Mouse (Mus musculus) megakaryocyte progenitor cell, adult 5-6 weeks (primary cell): ENCODE data around the gene Oas1g. TPM values are rescaled to one million over a fixed set of nuclear protein-coding genes. Genes with fewer than 3 reads are reported as not detected.
"Not testable (repeated sequence)": the region's sequence is repeated elsewhere in the genome, so short reads cannot be mapped to it uniquely, and the experiment has no call there.

ENCODE experiments used
- ATAC-seq: replicated peaks from 2 replicates; pipeline ENCODE4 v1.8.0; 2016; ENCODE audit warnings: mild to moderate bottlenecking, moderate TSS enrichment, inconsistent platforms; ENCODE audit not compliant: poor library complexity
- total RNA-seq, 2 experiments: library from RNA; stranded (forward) in 1 of 2; stranded (reverse) in 1 of 2; fragments of 157-497, 149-512 nt in 1 of 2; fragments of 200-1000 nt in 1 of 2; gene quantifications; 2 replicates each; pipeline versions ENCODE4 v1.2.3 to v1.2.4; 2015 to 2017

The Oas1g gene
- total RNA-seq (2015) (0.54 and 1.6 TPM in 2 replicates), total RNA-seq (2017) (0.91 and 2.4 TPM in 2 replicates)

DNA sequence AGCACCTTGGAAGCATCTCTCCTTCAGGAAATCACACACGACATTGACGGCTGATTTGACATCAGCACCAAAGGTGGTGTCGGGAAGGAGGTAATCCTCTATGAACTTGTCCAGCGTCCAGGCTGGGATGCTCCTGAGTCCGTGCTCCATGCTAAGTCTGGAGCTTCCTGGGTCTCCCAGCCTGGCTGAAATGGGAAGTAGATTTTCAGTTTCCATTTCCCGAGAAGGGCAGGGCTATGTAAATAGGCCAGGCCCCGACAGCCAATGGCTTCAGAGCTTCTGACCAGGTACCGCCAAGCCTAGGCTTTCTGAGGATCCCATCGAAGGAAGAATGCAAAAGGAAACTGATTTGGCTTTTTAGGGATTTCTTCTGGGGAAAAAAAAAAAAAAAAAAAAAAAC lies at the start of gene Oas1g:
TSS of gene Oas1g (minus strand) at position 201 of the 400 bp plus-strand sequence.
- 0 out of 2 replicates have a peak, but pooled peaks have one; percentile 17 for ATAC-seq

- no peak for ATAC-seq
Measured at GRCm38 (mm10) chr5:120933966-120934365, 46.6 kb upstream of the Oas1g start.

DNA sequence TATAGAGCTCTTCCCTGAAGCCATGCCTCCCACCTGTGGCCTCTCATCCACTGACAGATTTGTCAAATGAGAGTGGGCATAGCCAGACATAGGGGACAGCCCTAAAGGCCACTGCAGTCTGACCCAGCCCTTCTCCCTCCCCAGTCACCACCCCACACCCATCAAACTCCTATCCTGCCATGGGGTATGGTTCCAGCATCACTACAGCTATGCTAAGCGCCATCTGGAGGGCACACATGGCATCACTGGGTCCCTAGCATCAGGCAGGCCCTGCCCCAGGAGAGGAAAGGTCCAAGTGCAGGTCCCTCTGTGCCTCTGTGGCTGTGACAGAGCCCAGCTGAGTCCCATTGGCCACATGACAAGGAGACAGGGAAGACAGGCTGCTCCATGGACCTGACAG lies 39.6 kb upstream of the Oas1g start:
- peak; percentile 65 for ATAC-seq

DNA sequence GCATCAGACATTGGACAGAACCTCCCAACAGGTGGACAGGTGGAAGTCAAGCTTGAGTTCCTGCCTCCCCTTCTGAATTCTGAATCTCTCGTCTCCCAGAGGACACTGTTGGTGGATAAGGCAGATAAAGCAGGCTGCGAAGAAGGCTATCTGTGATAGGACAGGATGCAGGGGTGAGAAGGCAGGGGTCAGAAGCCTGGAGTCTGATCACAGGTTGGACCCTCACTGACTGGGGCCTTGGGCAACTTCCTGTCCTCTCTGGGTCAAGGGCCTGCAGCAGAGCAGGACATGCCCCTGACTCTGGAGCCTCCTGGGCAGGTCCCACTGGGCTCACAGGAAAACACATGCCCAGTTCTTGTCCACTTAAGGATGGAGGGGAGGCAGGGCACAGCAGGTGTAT lies 38.9 kb upstream of the Oas1g start:
- ATAC-seq = not testable (repeated sequence)

DNA sequence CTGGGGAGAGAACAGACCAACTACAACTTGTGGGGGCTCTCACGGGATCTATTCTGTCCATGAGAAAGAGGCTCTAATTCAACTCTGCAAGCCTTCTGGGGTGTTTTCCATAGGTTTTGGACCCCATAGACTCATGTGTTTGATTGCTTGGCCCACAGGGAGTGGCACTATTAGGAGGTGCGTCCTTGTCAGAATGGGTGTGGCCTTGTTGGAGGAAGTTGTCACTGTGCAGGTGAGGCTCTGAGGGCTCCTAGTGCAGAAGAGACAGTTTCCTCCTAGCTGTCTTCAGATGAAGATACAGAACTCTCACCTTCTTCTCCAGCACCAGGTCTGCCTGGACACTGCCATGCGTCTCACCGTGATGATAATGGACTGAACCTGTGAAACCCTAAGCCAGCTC lies 37.1 kb upstream of the Oas1g start:
- not testable (repeated sequence) for ATAC-seq

DNA sequence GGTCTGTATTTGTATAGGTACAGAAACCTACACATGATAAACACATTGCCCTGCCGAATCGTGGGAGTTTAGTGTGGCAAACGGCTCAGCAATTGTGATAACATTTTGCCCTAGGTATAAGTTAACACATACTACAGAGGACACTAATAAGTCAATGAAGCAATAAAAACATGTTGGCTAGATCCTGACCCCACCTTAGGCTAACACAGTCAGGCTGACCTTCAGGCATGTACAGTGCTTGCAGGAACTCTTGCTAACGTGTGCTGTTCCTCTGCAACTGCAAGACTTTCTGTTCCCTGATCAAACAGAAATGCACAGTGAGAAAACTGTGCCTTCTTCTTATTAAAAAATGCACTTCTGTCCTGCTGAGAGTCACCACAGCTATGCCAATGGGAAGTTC lies 36.6 kb upstream of the Oas1g start:
- ATAC-seq = no peak

DNA sequence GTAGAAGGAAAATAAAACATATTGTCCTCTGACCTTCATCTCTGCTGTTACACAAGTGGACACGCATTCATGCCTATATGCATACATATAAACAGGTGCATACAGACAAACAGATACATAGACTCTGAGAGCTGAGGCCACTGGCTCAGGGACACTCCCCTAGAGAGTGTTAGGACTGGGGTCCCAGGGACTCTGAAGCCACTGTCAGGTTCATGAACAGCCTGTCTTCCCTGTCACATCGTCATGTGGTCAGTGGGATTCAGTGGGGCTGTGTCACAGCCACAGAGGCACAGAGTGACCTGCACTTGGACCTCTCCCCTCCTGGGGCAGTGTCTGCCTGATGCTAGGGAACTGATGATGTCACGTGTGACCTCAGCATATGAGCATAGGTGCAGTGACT lies 32.9 kb upstream of the Oas1g start:
- no peak for ATAC-seq

DNA sequence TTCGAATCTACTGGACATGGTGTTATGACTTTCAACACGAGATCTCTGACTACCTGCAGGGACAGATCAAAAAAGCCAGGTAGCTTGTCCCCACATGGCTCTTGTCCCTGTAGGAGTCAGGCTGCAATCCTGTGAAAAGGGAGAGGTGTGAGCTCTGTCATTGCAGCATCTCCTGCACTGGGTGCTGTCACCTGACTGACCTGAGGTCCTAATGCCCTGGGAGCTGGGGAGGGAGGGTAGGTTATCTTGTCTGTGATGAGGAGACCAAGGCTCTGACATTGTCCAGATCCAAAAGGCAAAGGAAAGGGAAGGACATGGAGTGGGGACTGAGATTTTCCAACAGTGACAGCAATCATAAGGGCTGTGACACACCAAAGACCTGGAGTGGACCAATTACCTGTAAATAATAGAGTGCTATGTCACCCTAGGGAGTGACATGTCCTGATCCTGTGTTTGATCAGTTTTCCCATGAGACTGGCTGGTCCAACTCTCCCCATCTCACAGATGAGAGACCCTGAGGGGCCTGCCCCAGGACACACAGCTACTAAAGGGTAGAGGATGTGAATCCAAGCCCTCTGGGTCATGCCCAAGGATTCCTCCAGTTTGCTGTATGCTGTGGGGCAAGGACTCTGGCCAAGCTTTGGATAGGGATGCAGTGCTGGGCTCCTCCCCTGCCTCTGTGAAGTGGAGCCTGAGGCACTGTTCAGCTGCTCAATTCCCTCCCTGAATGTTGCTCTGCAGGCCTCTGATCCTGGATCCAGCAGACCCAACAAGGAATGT lies 31.9 kb upstream of the Oas1g start:
- not testable (repeated sequence) for ATAC-seq

- not testable (repeated sequence) for ATAC-seq
Measured at GRCm38 (mm10) chr5:120914204-120914603, 26.8 kb upstream of the Oas1g start, which contains the start of gene Oas1d. Gene Oas1d, plus strand, starts transcription at chr5:120914536.

GRCm38 (mm10) chr5:120908196-120908920 lies 20.9 kb upstream of the Oas1g start:
- no peak for ATAC-seq

DNA sequence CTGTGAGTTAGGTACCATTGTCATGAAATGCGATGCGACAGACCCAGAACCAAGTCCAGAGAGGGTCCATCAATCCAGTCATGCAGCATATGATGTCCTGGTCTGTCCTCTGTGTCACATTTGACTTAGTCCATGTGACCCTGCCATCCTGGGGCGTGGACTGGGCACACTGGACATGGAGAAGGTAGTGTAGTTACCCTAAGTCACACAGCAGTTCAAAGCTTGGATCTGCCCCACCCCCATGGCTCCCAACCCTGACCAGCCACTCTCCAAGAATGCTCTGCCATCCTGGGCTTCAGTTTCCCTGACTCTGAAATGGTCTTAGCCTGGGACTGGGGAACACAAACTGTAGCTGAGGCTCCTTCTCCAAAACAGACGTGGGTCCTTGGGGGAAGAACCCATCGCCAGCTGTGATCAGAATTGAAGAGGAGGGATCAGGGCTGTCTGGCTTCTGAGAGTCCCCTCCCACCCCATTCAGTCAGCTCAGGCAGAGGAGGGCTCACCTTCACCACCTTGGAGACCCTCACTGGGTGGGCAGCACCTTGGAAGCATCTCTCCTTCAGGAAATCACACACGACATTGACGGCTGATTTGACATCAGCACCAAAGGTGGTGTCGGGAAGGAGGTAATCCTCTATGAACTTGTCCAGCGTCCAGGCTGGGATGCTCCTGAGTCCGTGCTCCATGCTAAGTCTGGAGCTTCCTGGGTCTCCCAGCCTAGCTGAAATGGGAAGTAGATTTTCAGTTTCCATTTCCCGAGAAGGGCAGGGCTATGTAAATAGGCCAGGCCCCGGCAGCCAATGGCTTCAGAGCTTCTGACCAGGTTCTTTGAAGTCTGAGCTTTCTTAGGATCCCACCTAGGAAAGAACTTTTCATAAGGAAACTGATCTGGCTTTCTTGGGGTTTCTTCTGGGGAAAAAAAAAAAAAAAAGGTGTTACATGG lies 19.6 kb upstream of the Oas1g start, which contains the start of gene Oas1a:
TSS of gene Oas1a (minus strand) at position 731 of the 943 bp plus-strand sequence.
- peak; percentile 68 for ATAC-seq

- no peak for ATAC-seq
Measured at GRCm38 (mm10) chr5:120902056-120902455, 14.6 kb upstream of the Oas1g start.

DNA sequence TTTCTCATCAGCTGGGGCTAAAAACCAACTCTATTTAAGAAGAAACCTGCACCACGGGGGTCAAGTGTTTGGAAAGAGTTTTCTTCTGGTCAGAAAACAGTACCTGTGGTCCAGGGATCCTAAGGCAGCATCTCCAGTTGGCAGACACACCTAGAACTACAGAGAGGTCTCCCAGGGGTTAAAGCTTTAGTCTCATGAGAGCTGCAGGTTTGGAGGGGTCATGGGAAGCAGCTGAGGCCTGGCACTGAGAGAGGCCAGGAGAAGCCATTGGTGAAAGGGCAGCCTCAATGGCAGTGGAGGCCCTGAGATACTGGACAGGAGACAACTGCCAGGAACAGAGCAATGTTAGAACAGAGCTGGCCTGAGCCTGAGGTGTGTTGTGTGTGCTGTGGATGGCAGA lies 13.3 kb upstream of the Oas1g start:
- no peak for ATAC-seq

DNA sequence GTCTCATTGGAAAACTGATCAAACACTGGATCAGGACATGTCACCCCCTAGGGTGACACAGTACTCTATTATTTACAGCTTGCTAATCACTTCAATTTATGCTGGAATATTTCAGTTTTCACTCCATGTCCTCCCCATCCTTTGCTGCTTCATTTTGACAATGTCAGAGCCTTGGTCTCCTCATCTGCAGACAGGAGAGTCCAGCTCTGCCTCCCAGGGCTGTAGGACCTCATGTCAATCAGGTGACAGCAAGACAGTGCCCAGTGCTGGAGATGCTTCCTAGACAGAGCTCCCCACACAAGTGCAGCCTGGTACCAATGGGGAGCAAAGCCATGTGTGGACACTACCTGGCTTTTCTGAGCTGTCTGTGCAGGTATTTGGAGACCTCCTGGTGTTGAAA lies 11.3 kb upstream of the Oas1g start:
- ATAC-seq = no peak

DNA sequence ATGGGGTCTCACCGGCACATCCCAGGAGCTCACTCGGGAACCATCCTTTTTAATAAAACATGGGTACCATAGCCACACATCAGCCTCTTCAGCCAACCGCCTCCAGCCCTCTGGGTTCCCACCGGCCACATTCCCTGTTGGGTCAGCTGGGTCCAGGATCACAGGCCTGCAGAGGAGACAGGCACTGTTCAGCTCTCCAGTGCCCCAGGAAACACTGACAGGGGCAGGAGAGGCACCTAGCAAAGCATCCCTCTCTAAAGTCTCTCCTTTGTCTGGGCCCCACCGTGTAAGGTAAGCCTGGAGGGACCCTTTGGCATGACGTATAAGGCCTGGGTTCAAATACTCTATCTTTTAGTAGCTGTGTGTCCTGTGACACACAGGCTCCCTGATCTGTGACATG lies 10.9 kb upstream of the Oas1g start:
- ATAC-seq = no peak

DNA sequence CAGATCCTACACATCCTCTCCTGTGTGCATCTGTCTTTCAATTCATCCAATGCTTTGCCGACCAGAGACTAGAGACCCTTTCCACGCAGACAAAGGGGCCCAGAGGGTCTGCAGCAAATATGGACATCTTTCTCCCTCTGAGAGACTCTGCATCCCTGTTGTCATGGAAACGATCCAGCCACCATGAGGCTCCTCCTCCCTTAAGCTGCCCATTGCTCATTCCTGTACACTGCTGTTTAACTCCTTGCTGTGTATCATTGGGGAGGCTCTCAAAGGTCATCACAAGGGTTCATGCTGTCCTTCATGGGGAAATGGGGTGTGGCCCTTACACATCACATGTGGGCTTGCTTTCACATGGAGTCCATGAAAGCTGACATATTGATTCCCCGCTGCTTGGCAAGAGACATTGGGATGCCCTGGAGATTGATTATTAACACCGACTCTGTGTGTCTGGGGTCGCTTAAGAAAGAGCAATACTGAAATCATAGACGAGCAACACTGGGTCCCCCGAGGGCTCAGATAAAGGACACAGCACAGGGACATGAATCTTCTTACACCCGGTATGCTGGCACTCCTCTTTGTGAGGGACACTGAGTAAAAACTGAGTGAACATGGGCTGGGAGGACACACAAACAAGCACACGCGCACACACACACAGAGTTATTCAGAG lies 8.0 kb upstream of the Oas1g start:
- ATAC-seq = no peak

DNA sequence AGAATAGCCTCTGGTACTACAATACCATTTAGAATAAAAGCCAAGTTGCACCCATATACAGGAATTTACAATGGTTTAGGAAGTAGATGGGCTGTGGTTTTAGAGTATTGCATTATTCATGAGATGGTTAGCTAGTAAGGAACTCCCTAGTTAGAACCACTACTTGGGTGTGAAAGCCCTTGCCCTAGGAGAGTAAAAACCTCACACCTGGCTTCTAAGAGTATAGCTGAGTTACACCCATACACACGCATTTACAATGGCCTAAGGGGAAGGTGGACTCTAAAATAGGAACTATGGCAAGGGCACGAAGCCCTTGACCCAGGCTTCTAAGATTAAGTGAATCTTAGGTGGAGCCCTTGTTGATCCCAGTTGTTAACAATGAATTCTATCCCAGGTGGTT lies 7.3 kb upstream of the Oas1g start:
- ATAC-seq = not testable (repeated sequence)

DNA sequence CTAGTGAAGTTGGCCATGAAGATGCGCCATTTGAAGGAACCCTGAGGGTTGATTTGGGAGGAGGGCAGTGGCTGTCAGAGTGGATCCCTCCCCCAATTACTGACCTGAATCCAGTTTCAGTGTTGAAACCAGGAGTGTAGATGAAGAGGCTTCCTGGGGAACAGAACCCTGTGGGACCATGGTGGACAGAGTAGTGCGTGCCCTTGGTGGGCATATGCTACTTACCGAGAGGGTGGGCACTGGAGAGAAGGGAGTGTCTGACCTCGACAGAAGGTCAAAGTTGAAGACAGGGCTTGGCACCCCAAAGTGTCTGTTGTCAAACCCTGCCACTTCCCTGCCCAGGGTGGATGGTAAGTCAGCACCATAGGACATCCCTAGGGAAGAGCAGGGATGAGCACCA lies 6.5 kb upstream of the Oas1g start:
- not testable (repeated sequence) for ATAC-seq

DNA sequence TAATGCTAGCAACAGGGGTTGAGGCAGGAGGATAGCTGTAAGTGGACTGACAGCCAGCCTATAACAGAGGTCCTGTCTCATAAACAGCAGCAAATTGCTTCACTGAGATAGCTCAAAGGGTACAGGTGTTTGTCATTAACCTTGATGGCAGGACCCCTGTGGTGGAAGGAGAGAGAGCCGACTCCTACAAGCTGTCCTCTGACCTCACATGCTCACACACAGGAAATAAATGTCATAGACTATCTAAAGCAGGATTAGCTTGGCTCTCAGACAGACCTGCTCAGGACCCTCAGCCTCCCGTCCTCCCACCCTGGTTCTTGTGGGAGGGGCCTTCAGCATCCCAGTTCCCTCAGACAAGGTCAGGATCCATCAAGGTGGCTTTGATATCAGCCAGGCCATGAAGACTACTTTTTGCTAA lies 4.8 kb upstream of the Oas1g start:
- no peak for ATAC-seq

DNA sequence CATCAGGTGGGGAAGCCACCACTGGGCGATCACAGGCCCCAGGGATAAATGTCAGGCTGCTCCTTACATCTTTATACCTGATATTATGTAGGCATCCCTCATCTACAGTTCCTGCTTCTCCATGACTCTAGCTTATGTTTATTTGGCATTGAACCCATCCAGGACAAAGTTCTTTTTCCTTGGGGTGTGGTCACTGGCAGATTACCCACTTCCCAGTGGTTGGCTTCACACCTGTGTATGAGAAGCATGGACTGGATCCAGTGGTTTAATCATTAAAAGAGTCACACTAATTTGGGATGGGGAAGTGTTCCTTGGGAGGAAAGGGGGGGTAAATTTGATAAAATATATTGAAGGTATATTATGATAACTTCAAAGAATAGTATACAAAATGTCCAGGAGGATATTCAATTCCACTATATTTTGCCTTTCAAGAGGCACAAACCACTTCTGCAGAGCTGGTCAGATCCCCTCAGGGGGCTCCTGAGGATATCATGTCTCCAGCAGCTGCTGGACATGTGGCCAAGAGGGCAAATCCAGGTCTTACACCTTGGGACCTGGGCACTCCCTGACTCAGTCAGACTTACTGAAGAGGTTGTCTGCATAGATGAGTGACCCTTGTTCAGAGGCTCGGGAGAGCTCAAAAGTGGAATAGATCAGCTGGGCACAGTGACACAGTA lies 4.3 kb upstream of the Oas1g start:
- not testable (repeated sequence) for ATAC-seq
